Mouse (Mus musculus): ENCODE results near the gene Fam69a. TPM values are rescaled to one million over a fixed set of nuclear protein-coding genes. Genes with fewer than 3 reads are reported as not detected.
"Not testable (repeated sequence)": the region's sequence is repeated elsewhere in the genome, so short reads cannot be mapped to it uniquely, and the experiment has no call there.

Gene Fam69a
- polyA plus RNA-seq, 1 experiment from 2014 or later = 19.8 TPM

DNA sequence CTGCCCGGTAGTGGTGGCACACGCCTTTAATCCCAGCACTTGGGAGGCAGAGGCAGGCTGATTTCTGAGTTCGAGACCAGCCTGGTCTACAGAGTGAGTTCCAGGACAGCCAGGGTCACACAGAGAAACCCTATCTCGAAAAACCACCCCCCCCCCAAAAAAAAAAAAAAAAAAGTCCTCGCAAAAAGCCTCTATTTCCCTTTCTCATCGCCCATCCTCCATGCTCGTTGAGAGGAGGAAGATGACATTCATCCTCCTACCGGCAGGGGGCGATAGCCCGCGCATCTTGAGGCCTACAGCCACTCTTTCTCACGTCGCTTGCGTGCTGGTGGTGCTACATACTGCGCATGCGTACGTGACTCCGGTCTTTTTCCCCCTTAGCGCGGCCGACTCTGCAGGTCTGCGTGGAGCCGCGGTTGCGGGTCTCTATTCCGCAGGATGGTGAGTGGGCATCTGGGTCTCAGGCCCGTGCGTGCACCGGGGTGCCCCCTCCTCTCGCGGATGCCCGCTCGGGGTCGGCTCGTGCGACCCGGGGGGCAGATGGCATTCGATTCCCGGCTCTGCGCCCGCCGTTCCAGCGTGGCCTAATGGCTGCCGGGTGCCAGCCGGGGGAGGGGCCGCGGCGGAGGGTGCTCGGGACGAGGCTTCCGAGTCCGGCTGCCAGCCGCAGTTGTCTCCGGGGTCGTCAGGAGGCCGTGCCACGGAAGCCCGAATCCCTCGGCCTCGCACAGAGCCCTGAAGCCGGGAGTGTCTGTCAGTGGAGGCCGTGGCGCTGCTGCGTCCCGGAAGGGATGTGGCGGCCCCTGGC is 86.5 kb downstream of the Fam69a start, which contains the start of gene Rpl5:
Gene Rpl5 (plus strand): TSS at position 297 of the 808 bp plus-strand sequence.
- H3K4me3 ChIP-seq (replicated peaks) = peak within 1 kb of the TSS; percentile 97
- peak; percentile 96 for ATAC-seq (ENCODE audit: insufficient number of reproducible peaks, insufficient read depth, low FRiP score, low TSS enrichment, low read depth)
- peaks cover 33% of the 10 kb centered on the region for H3K36me3 ChIP-seq
- H3K9me3 ChIP-seq = no peaks in the 10 kb centered on the region
- peak within 1 kb of the TSS; percentile 81 for H3K4me2 ChIP-seq
- no peaks in the 10 kb centered on the region for H3K27me3 ChIP-seq
- peak within 1 kb of the TSS; percentile 99 for H3K9ac ChIP-seq (replicated peaks)
- peak within 1 kb of the TSS; percentile 92 for H3K27ac ChIP-seq
- peaks cover 12% of the 10 kb centered on the region for H3K4me1 ChIP-seq (replicated peaks)
- WGBS = 5% methylated on average over 64 of the region's 66 CpGs

DNA sequence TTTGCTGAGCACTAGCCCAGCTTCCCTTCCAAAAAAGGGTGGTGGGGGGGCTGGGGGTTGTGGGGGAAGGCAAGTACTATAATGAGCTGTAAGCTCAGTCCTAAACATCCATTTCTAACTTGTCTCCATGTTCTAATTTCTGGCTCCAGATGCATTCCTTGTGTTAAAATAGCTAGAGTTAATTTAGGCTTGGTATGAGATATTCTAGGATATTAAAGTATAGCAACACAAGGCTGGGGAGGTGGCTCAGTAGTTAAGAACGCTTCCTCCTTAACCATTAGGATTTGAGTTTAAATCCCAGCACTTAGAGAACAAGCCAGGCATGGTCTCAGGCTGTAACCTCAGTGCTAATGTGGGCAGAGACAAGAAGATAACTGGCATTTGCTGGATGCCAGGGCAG is 90.6 kb downstream of the Fam69a start:
- no peak overlapping the region for H3K4me2 ChIP-seq
- H3K36me3 ChIP-seq = no peaks in the 10 kb centered on the region
- no peaks in the 10 kb centered on the region for H3K9me3 ChIP-seq
- H3K9ac ChIP-seq (replicated peaks) = no peak overlapping the region
- ATAC-seq (ENCODE audit: insufficient number of reproducible peaks, insufficient read depth, low FRiP score, low TSS enrichment, low read depth) = no peak
- H3K4me3 ChIP-seq (replicated peaks) = no peak overlapping the region
- no peak overlapping the region for H3K27ac ChIP-seq
- 73% methylated on average over 1 of the region's 1 CpGs for WGBS
- no peaks in the 10 kb centered on the region for H3K4me1 ChIP-seq (replicated peaks)
- no peaks in the 10 kb centered on the region for H3K27me3 ChIP-seq

DNA sequence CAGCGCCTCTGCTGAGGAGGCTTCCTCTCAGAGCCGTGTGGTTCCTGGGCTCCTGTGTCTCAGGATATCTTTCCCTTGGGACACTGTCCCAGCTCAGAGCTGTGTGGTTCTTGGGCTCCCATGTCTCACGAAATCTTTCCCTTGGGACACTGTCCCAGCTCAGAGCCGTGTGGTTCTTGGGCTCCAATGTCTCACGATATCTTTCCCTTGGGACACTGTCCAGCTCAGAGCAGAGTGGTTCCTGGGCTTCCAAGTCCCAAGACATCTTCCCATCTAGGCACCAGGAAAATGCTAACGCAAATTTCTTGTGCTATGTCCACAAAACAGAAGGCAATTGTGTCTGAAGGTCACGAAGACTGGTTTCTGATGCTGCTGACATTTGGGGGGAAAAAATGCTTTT is 92.2 kb downstream of the Fam69a start:
- no peak overlapping the region for H3K4me3 ChIP-seq (replicated peaks)
- H3K4me2 ChIP-seq = no peak overlapping the region
- ATAC-seq (ENCODE audit: insufficient number of reproducible peaks, insufficient read depth, low FRiP score, low TSS enrichment, low read depth) = no peak
- no peaks in the 10 kb centered on the region for H3K36me3 ChIP-seq
- H3K4me1 ChIP-seq (replicated peaks) = no peaks in the 10 kb centered on the region
- H3K9me3 ChIP-seq = no peaks in the 10 kb centered on the region
- H3K9ac ChIP-seq (replicated peaks) = no peak overlapping the region
- no peak overlapping the region for H3K27ac ChIP-seq
- no peaks in the 10 kb centered on the region for H3K27me3 ChIP-seq
- WGBS = 67% methylated on average over 7 of the region's 7 CpGs

DNA sequence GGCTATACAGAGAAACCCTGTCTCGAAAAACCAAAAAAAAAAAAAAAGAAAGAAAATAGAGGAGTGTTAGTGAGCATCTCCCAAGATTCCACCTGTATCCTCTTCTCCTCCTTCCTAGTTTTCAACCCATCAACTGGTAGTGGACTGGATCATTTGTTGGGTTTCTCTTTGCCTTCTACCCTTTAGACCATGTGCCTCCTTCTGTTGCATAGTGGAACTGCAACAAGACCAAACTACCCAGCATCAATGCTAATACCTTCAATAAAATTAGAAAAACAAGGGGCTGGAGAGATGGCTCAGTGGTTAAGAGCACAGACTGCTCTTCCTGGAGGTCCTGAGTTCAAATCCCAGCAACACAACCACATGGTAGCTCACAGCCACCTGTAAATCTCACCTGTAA is 95.4 kb downstream of the Fam69a start:
- ATAC-seq (ENCODE audit: insufficient number of reproducible peaks, insufficient read depth, low FRiP score, low TSS enrichment, low read depth); H3K27ac ChIP-seq; H3K4me1 ChIP-seq (replicated peaks); H3K4me3 ChIP-seq (replicated peaks); H3K27me3 ChIP-seq; H3K36me3 ChIP-seq; H3K9me3 ChIP-seq; H3K9ac ChIP-seq (replicated peaks); H3K4me2 ChIP-seq: not testable (repeated sequence)
- no CpG with 5 or more reads among the region's 1 CpGs for WGBS

DNA sequence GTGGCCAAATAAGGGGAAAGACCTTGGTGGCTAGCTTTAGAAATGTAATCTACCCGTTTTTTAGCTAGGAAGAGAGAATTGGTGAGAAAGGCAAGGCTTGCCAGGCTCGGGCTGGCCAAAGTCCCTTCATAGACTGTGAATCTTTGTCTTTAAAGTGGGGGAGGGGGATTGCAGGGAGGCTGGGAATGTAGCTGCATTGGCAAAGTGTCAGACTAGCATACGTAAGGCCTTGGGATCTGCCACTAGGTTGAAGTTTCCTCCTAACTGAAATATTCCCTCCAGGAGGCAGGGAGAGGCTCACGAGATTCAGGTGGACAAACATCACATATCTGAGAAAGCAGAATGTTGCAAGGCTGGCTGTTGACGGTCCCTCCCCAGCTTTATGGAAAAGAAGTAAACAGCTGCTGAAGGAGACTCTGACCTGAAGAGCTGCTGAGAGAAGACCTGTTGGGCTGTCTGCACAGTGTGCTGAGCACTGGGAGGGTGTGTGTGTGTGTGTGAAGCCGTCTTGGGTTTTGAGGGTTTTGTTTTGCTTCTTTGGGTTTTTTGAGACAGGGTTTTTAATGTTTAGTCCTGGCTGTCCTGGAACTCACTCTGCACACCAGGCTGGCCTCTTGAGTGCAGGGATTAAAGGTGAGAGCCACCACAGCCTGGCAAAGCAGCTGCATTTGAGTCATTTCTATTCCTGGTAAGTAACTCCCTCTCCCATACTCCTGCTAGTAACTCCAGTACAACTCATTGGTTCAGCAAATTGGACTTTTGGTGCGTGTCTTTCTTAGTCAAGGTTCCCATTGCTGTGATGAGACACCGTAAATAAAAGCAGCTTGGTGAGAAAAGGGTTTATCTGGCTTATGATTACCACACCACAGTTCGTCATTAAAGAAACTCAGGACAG is 96.6 kb downstream of the Fam69a start:
- Histone ChIP-seq H3K36me3 (no peaks in the 10 kb centered on the region), H3K4me3 (replicated peaks) (no peak overlapping the region), H3K4me2 (no peak overlapping the region), H3K9me3 (no peaks in the 10 kb centered on the region), H3K27ac (no peak overlapping the region), H3K9ac (replicated peaks) (no peak overlapping the region), H3K4me1 (replicated peaks) (no peaks in the 10 kb centered on the region), H3K27me3 (no peaks in the 10 kb centered on the region)
- WGBS = 66% methylated on average over 9 of the region's 9 CpGs
- no peak for ATAC-seq (ENCODE audit: insufficient number of reproducible peaks, insufficient read depth, low FRiP score, low TSS enrichment, low read depth)

DNA sequence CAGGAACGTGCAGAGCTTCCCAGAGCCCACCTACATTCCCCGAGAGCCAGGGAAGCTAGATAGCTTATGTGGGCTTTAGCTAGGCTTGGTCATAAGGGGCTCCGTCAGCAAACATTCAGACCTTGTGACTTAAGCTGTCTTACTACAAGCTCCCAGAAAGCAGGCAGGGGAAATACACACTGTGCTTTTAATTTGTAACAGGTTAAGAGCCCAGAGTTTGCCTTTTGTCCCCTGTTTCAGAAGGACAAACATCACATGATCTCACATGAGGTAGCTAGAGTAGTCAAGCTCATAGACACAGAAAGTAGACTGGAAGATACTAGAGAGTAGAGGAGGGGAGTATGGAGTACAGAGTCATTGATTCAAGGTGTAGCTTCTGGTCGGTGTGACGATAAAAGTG is 106.2 kb downstream of the Fam69a start:
- no peak overlapping the region for H3K4me2 ChIP-seq
- 77% methylated on average over 5 of the region's 5 CpGs for WGBS

DNA sequence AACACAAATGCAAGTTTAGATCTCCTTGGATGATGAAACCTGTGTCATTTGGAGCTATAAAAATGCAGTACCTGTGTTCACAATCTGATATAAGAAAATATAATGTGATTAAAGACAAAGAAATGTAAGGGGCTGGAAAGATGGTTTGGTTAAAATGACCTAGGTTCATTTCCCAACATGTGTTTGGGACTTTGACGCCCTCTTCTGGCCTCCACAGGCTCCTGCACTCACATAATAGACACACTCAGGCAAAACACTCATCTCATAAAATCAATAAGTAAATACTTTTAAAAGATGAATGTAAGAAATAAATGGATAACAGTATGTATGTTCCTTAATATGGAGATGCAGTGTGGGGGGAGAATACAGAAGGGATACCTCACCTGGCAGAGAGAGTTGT is 109.8 kb downstream of the Fam69a start:
- no peak overlapping the region for H3K4me2 ChIP-seq
- no peak overlapping the region for H3K27ac ChIP-seq
- no peak overlapping the region for H3K4me3 ChIP-seq (replicated peaks)
- H3K9me3 ChIP-seq = no peaks in the 10 kb centered on the region
- 94% methylated on average over 1 of the region's 1 CpGs for WGBS
- no peak for ATAC-seq (ENCODE audit: insufficient number of reproducible peaks, insufficient read depth, low FRiP score, low TSS enrichment, low read depth)
- H3K4me1 ChIP-seq (replicated peaks) = peaks cover 5% of the 10 kb centered on the region; the same call in 1 of the 2 replicates
- H3K36me3 ChIP-seq = no peaks in the 10 kb centered on the region
- H3K9ac ChIP-seq (replicated peaks) = no peak overlapping the region
- H3K27me3 ChIP-seq = no peaks in the 10 kb centered on the region

More for the DNA sequence above, 106.2 kb downstream of the Fam69a start:
- Histone ChIP-seq H3K9me3 (no peaks in the 10 kb centered on the region), H3K4me1 (replicated peaks) (no peaks in the 10 kb centered on the region), H3K36me3 (no peaks in the 10 kb centered on the region), H3K27ac (no peak overlapping the region), H3K9ac (replicated peaks) (no peak overlapping the region), H3K27me3 (no peaks in the 10 kb centered on the region), H3K4me3 (replicated peaks) (no peak overlapping the region)
- no peak for ATAC-seq (ENCODE audit: insufficient number of reproducible peaks, insufficient read depth, low FRiP score, low TSS enrichment, low read depth)

DNA sequence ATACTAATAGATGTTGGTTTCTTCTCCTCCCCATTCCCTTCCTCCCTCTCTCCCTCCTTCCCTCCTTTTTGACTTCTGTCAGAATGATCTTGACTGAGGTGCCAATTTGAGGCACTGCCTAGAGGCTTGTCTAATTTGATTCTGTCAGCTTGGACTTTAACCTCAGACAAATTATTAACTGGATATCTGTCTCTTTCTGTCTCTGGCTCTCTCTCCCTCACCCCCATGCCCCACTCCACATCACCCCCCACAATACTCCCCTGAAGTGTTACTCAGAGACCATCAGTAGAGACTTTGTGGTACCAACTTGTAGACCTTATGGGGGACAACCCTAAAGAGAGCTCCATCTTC is 111.6 kb downstream of the Fam69a start:
- ATAC-seq (ENCODE audit: insufficient number of reproducible peaks, insufficient read depth, low FRiP score, low TSS enrichment, low read depth) = no peak
- H3K27ac ChIP-seq = no peak overlapping the region

DNA sequence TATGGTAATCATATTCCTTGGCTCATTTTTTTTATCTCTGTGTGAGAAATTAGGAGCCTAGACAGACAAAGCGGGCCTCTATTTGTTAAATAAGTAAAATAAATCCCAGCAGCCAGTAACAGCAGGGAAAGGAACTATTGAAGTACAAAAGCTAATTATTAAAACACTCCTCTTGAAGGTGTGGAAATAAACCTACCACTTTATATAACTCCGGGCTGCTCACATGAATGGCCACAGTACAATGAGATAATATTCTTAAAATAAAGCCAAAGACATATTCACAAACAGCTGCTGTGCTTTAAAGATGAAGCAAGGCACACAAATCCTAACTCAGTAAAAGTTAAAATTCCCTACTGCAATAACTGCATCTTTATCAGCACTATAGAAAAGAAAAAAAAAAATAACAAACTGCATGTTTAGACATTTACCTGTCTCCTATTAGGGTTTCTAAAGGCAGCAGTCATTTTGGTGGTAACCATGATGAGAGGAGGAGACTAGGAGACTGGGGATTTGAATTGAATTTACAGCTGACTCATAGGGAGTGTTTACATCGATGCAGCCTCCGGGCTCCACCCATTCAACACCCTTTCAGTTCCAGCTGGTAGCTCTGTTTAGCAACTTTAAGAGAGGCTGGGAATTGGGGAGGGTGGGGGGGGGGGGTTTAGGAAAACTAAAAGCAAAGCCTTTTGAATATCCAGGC is 112.2 kb downstream of the Fam69a start, which contains the start of gene Evi5:
Gene Evi5 (minus strand): TSS at position 547 of the 700 bp plus-strand sequence.
- Histone ChIP-seq H3K4me2 (no peak within 1 kb of the TSS), H3K27me3 (peaks cover 2% of the 10 kb centered on the region; the same call in 1 of the 2 replicates), H3K9ac (replicated peaks) (no peak within 1 kb of the TSS), H3K36me3 (no peaks in the 10 kb centered on the region), H3K4me3 (replicated peaks) (no peak within 1 kb of the TSS), H3K9me3 (no peaks in the 10 kb centered on the region), H3K27ac (0 out of 2 replicates have a peak within 1 kb of the TSS, but pooled peaks have one; percentile 36), H3K4me1 (replicated peaks) (peaks cover 5% of the 10 kb centered on the region; the same call in 1 of the 2 replicates)
- no peak for ATAC-seq (ENCODE audit: insufficient number of reproducible peaks, insufficient read depth, low FRiP score, low TSS enrichment, low read depth)
- WGBS = 41% methylated on average over 4 of the region's 4 CpGs

More for the DNA sequence above, 111.6 kb downstream of the Fam69a start:
- H3K4me2 ChIP-seq = no peak overlapping the region
- H3K4me1 ChIP-seq (replicated peaks) = peaks cover 5% of the 10 kb centered on the region; the same call in 1 of the 2 replicates
- H3K9me3 ChIP-seq = no peaks in the 10 kb centered on the region
- no peak overlapping the region for H3K4me3 ChIP-seq (replicated peaks)
- no peak overlapping the region for H3K9ac ChIP-seq (replicated peaks)
- H3K36me3 ChIP-seq = no peaks in the 10 kb centered on the region
- peaks cover 2% of the 10 kb centered on the region; the same call in 1 of the 2 replicates for H3K27me3 ChIP-seq

DNA sequence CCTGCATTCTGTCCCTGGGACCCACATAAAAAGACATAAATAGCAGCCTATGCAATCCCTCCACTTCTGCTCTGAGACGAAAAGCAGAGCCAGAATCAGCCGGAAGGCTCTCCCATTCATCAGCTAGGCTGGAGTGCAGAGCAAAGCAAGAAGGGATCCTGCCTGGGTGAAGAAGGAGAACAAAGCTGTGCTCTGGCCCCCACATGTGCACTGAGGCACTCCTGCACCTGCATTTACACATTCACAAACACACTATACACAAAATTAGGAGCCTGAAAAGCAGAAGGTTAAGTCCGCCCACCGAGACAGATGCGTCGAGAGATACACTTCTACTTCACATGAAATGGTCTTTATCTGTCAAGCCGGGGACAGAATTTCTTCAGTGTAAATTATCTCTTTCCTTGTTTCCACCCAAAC is 113.0 kb downstream of the Fam69a start:
- H3K4me2 ChIP-seq = no peak overlapping the region
- WGBS = 64% methylated on average over 7 of the region's 7 CpGs
- no peak for ATAC-seq (ENCODE audit: insufficient number of reproducible peaks, insufficient read depth, low FRiP score, low TSS enrichment, low read depth)
- no peak overlapping the region for H3K4me3 ChIP-seq (replicated peaks)
- peaks cover 5% of the 10 kb centered on the region; the same call in 1 of the 2 replicates for H3K4me1 ChIP-seq (replicated peaks)
- H3K27ac ChIP-seq = peak overlapping the region; percentile 36; the same call in 1 of the 2 replicates
- peaks cover 2% of the 10 kb centered on the region; the same call in 1 of the 2 replicates for H3K27me3 ChIP-seq
- no peaks in the 10 kb centered on the region for H3K9me3 ChIP-seq
- H3K36me3 ChIP-seq = no peaks in the 10 kb centered on the region
- H3K9ac ChIP-seq (replicated peaks) = no peak overlapping the region
